Mouse (Mus musculus) hindbrain, embryonic 12.5 days (tissue): Measurements from ENCODE around the gene Gtpbp2. TPM values are rescaled to one million over a fixed set of nuclear protein-coding genes. Genes with fewer than 3 reads are reported as not detected.

Experiments
- ATAC-seq: fragments of 200-750 bp; cut with Nextera tagmentation; 2 replicates; pipeline ENCODE4 v1.8.0; 2017; ENCODE audit warnings: moderate TSS enrichment; ENCODE audit not compliant: low FRiP score
- H3K27ac ChIP-seq: fragments of 300-500 bp; sonication (generic); 2 replicates; pipeline ENCODE4 v1.5.1; 2016; ENCODE audit warnings: mild to moderate bottlenecking
- H3K27me3 ChIP-seq: fragments of 300-500 bp; sonication (generic); 2 replicates; pipeline ENCODE4 v1.6.1; 2016; ENCODE audit warnings: mild to moderate bottlenecking
- H3K36me3 ChIP-seq: fragments of 300-500 bp; sonication (generic); 2 replicates; pipeline ENCODE4 v1.6.1; 2016; ENCODE audit warnings: mild to moderate bottlenecking
- H3K4me1 ChIP-seq: fragments of 300-500 bp; sonication (generic); 2 replicates; pipeline ENCODE4 v1.6.1; 2016
- H3K4me2 ChIP-seq: fragments of 300-500 bp; sonication (generic); replicated peaks from 2 replicates; pipeline ENCODE4 v1.6.1; 2016; ENCODE audit warnings: mild to moderate bottlenecking
- H3K4me3 ChIP-seq: fragments of 300-500 bp; sonication (generic); 2 replicates; pipeline ENCODE4 v1.5.1; 2016; ENCODE audit warnings: mild to moderate bottlenecking
- H3K9ac ChIP-seq: fragments of 300-500 bp; sonication (generic); 2 replicates; pipeline ENCODE4 v1.6.1; 2016; ENCODE audit warnings: mild to moderate bottlenecking, moderate library complexity
- H3K9me3 ChIP-seq: fragments of 300-500 bp; sonication (generic); replicated peaks from 2 replicates; pipeline ENCODE4 v1.6.1; 2016; ENCODE audit warnings: mild to moderate bottlenecking
- WGBS: fragments of 180-500 bp; shearing (Covaris S2); methylation state at CpG from one replicate; pipeline ENCODE4 v1.1.7; 2016; 5-methylcytosine and 5-hydroxymethylcytosine counted together
- polyA plus RNA-seq: library from polyadenylated mRNA; unstranded; fragments of >200 nt; fragmentation: Nextera tagmentation; extraction: Ambion mirVana; gene quantifications from 2 replicates; pipeline ENCODE4 v1.2.1, GENCODE M21; 2016

The Gtpbp2 gene
- polyA plus RNA-seq, 1 experiment from 2014 or later: 54.1 TPM

GRCm38 (mm10) chr17:46182273-46182672, 21.4 kb downstream of the Gtpbp2 start:
- Histone ChIP-seq H3K27ac (no peak overlapping the region), H3K4me2 (no peak overlapping the region), H3K4me3 (no peak overlapping the region), H3K27me3 (no peaks in the 10 kb centered on the region), H3K36me3 (peaks cover 87% of the 10 kb centered on the region), H3K4me1 (no peaks in the 10 kb centered on the region), H3K9me3 (no peaks in the 10 kb centered on the region), H3K9ac (no peak overlapping the region)
- no peak for ATAC-seq
- WGBS: 80% methylated on average over 4 of the region's 4 CpGs

- WGBS: 94% methylated on average over 2 of the region's 2 CpGs
- Histone ChIP-seq H3K4me2 (no peak overlapping the region), H3K27ac (no peak overlapping the region), H3K9me3 (no peaks in the 10 kb centered on the region), H3K36me3 (peaks cover 85% of the 10 kb centered on the region), H3K27me3 (no peaks in the 10 kb centered on the region), H3K4me1 (no peaks in the 10 kb centered on the region), H3K4me3 (no peak overlapping the region), H3K9ac (no peak overlapping the region)
- ATAC-seq: no peak
Measured at GRCm38 (mm10) chr17:46188829-46189228, 28.0 kb downstream of the Gtpbp2 start.

GRCm38 (mm10) chr17:46201151-46201550, 40.3 kb downstream of the Gtpbp2 start:
- Histone ChIP-seq H3K9me3 (no peaks in the 10 kb centered on the region), H3K27me3 (no peaks in the 10 kb centered on the region), H3K4me1 (peaks cover 22% of the 10 kb centered on the region), H3K36me3 (peaks cover 38% of the 10 kb centered on the region), H3K27ac (no peak overlapping the region), H3K4me3 (peak overlapping the region; percentile 93; the same call in 1 of the 2 replicates), H3K4me2 (peak overlapping the region; percentile 94), H3K9ac (peak overlapping the region; percentile 88; the same call in 1 of the 2 replicates)
- 71% methylated on average over 6 of the region's 6 CpGs for WGBS
- ATAC-seq: no peak

GRCm38 (mm10) chr17:46202421-46203071, 41.7 kb downstream of the Gtpbp2 start, which contains the start of the genes Polh and Xpo5:
Gene Polh, minus strand, starts transcription at chr17:46202645.
Gene Xpo5, plus strand, starts transcription at chr17:46202782.
- peaks cover 22% of the 10 kb centered on the region for H3K4me1 ChIP-seq
- peak within 1 kb of the TSS; percentile 94 for H3K4me2 ChIP-seq
- H3K4me3 ChIP-seq: peak within 1 kb of the TSS; percentile 93
- no peaks in the 10 kb centered on the region for H3K9me3 ChIP-seq
- ATAC-seq: peak; percentile 95
- H3K9ac ChIP-seq: peak within 1 kb of the TSS; percentile 88
- H3K36me3 ChIP-seq: peaks cover 38% of the 10 kb centered on the region
- peak within 1 kb of the TSS; percentile 87 for H3K27ac ChIP-seq
- under 1% methylated on average over 66 of the region's 66 CpGs for whole genome bisulfite sequencing
- no peaks in the 10 kb centered on the region for H3K27me3 ChIP-seq

- no peaks in the 10 kb centered on the region for H3K27me3 ChIP-seq
- H3K4me3 ChIP-seq: peak overlapping the region; percentile 93
- peaks cover 38% of the 10 kb centered on the region for H3K36me3 ChIP-seq
- H3K9ac ChIP-seq: peak overlapping the region; percentile 88
- peak overlapping the region; percentile 94 for H3K4me2 ChIP-seq
- WGBS: under 1% methylated on average over 20 of the region's 20 CpGs
- peak overlapping the region; percentile 87 for H3K27ac ChIP-seq
- no peak; the same call in 1 of the 2 replicates for ATAC-seq
- H3K4me1 ChIP-seq: peaks cover 22% of the 10 kb centered on the region
- no peaks in the 10 kb centered on the region for H3K9me3 ChIP-seq
Measured at GRCm38 (mm10) chr17:46203078-46203477, 42.2 kb downstream of the Gtpbp2 start.

- Histone ChIP-seq H3K36me3 (peaks cover 57% of the 10 kb centered on the region), H3K4me3 (no peak overlapping the region), H3K4me2 (no peak overlapping the region), H3K4me1 (peaks cover 15% of the 10 kb centered on the region), H3K9me3 (no peaks in the 10 kb centered on the region), H3K9ac (no peak overlapping the region), H3K27me3 (no peaks in the 10 kb centered on the region), H3K27ac (no peak overlapping the region)
- no peak for ATAC-seq
Measured at GRCm38 (mm10) chr17:46206676-46207075, 45.8 kb downstream of the Gtpbp2 start.

- Histone ChIP-seq H3K4me2 (no peak overlapping the region), H3K4me3 (no peak overlapping the region), H3K9ac (no peak overlapping the region), H3K4me1 (no peaks in the 10 kb centered on the region), H3K9me3 (no peaks in the 10 kb centered on the region), H3K27me3 (no peaks in the 10 kb centered on the region), H3K36me3 (peaks cover 90% of the 10 kb centered on the region), H3K27ac (no peak overlapping the region)
- no peak for ATAC-seq
- WGBS: 94% methylated on average over 3 of the region's 3 CpGs
Measured at GRCm38 (mm10) chr17:46210550-46210949, 49.7 kb downstream of the Gtpbp2 start.

Other genes starting within 250 kb of the Gtpbp2 start
- 4.0 and 4.7 TPM in 2 replicates for gene Vegfa, start 128.7 kb upstream of the Gtpbp2 start, polyA plus RNA-seq
- 120 and 130 TPM in 2 replicates for gene Mrps18a, start 50.0 kb upstream of the Gtpbp2 start, polyA plus RNA-seq
- 20.3 and 21.5 TPM in 2 replicates for gene Rsph9, start 16.8 kb upstream of the Gtpbp2 start, polyA plus RNA-seq
- gene Mad2l1bp, start 7.5 kb upstream of the Gtpbp2 start, polyA plus RNA-seq: 27.6 and 30.6 TPM in 2 replicates
- 12.4 and 14.0 TPM in 2 replicates for gene Polh, start 41.6 kb downstream of the Gtpbp2 start, polyA plus RNA-seq
- 57.6 and 58.3 TPM in 2 replicates for gene Xpo5, start 41.8 kb downstream of the Gtpbp2 start, polyA plus RNA-seq
- 76.1 and 91.8 TPM in 2 replicates for gene Polr1c, start 87.0 kb downstream of the Gtpbp2 start, polyA plus RNA-seq
- gene Yipf3, start 87.0 kb downstream of the Gtpbp2 start, polyA plus RNA-seq: 77.2 and 83.8 TPM in 2 replicates
- gene Lrrc73, start 92.5 kb downstream of the Gtpbp2 start, polyA plus RNA-seq: 3.9 and 4.1 TPM in 2 replicates
- 50.0 and 54.1 TPM in 2 replicates for gene Tjap1, start 122.0 kb downstream of the Gtpbp2 start, polyA plus RNA-seq
- gene Dlk2, start 136.4 kb downstream of the Gtpbp2 start, polyA plus RNA-seq: 2.9 and 3.1 TPM in 2 replicates
- 9.7 and 10.8 TPM in 2 replicates for gene Abcc10, start 167.3 kb downstream of the Gtpbp2 start, polyA plus RNA-seq
- 24.4 and 25.3 TPM in 2 replicates for gene Zfp318, start 222.7 kb downstream of the Gtpbp2 start, polyA plus RNA-seq